18 mouse cellular contexts compared by ENCODE assay signal in genomic region chr15:86229088-86229487, GRCm38 (mm10). TPM values are rescaled to one million over a fixed set of nuclear protein-coding genes. Genes with fewer than 3 reads are reported as not detected.
DNase-seq lines count a peak whose midpoint lies in the region; ATAC-seq lines count a peak whose summit lies in the region.
"Had no signal": no experiment of that assay in that cellular context is flagged by ENCODE, and none has a peak within 500 bp of the region (broad histone marks: within the 10 kb centered on the region; RNA-seq: fewer than 3 reads in every experiment).

No protein-coding gene starts in this region.

- no peaks in the 10 kb centered on the region for H3K4me1 ChIP-seq in midbrain, embryonic 11.5 days (ENCODE audit: control insufficient read depth, insufficient read depth, low read length)
- peaks cover 23% of the 10 kb centered on the region for H3K4me1 ChIP-seq in midbrain, embryonic 13.5 days (replicated peaks)
- H3K4me1 ChIP-seq: embryonic facial prominence, embryonic 10.5 days had no signal

- H3K27me3 ChIP-seq in midbrain, embryonic 11.5 days (ENCODE audit: control insufficient read depth, insufficient read depth, low read length): no peaks in the 10 kb centered on the region
- H3K27me3 ChIP-seq in midbrain, embryonic 13.5 days: no peaks in the 10 kb centered on the region
- H3K27me3 ChIP-seq: CH12.LX; forebrain, embryonic 13.5 days; hindbrain, embryonic 13.5 days; Patski had no signal

- no peak overlapping the region for H3K4me3 ChIP-seq in midbrain, embryonic 11.5 days (ENCODE audit: low read depth, low read length)
- H3K4me3 ChIP-seq in midbrain, embryonic 13.5 days (replicated peaks): no peak overlapping the region
- H3K4me3 ChIP-seq: embryonic facial prominence, embryonic 10.5 days; forebrain, embryonic 13.5 days; hindbrain, embryonic 13.5 days had no signal

- no peak for ATAC-seq in midbrain, embryonic 11.5 days (ENCODE audit: low FRiP score)
- no peak for ATAC-seq in midbrain, embryonic 13.5 days
- ATAC-seq: activated CD4-positive, CD25-positive, alpha-beta regulatory T cell, adult 4 months; forebrain, embryonic 13.5 days; forebrain, postnatal 0 days; hindbrain, postnatal 0 days; Patski had no signal

- H3K36me3 ChIP-seq in midbrain, embryonic 11.5 days (ENCODE audit: control insufficient read depth, insufficient read depth, low read length): no peaks in the 10 kb centered on the region
- no peaks in the 10 kb centered on the region for H3K36me3 ChIP-seq in midbrain, embryonic 13.5 days
- H3K36me3 ChIP-seq: hindbrain, embryonic 13.5 days had no signal

- no peak overlapping the region for H3K4me2 ChIP-seq in midbrain, embryonic 11.5 days
- no peak overlapping the region for H3K4me2 ChIP-seq in midbrain, embryonic 13.5 days (replicated peaks)
- H3K4me2 ChIP-seq: forebrain, embryonic 13.5 days; hindbrain, embryonic 13.5 days had no signal

- DNase-seq in cerebellum, adult 9-11 months: peak; percentile 49
- DNase-seq in cerebellum, adult 8-10 months: no peak
- DNase-seq in kidney, postnatal 10 days: peak; percentile 24
- DNase-seq in kidney, postnatal 14 days: no peak
- peak; percentile 31 for DNase-seq in midbrain, embryonic 11.5 days (ENCODE audit: low spot score, missing footprints)
- DNase-seq: adrenal gland, postnatal 14 days; cerebellum, adult 18-20 months; forebrain, postnatal 0 days; gastrocnemius, postnatal 14 days; heart, postnatal 10 days had no signal

- H3K9ac ChIP-seq in midbrain, embryonic 11.5 days (ENCODE audit: low read length): no peak overlapping the region
- H3K9ac ChIP-seq in midbrain, embryonic 13.5 days (replicated peaks): no peak overlapping the region
- H3K9ac ChIP-seq: forebrain, embryonic 13.5 days; forebrain, postnatal 0 days; hindbrain, embryonic 13.5 days had no signal

- no peaks in the 10 kb centered on the region for H3K9me3 ChIP-seq in midbrain, embryonic 11.5 days (ENCODE audit: control insufficient read depth, low read length)
- no peaks in the 10 kb centered on the region for H3K9me3 ChIP-seq in midbrain, embryonic 13.5 days
- H3K9me3 ChIP-seq: embryonic facial prominence, embryonic 10.5 days; forebrain, embryonic 13.5 days; hindbrain, embryonic 13.5 days had no signal

- H3K27ac ChIP-seq in midbrain, embryonic 11.5 days (ENCODE audit: low read depth, low read length): no peak overlapping the region
- H3K27ac ChIP-seq in midbrain, embryonic 13.5 days: no peak overlapping the region
- H3K27ac ChIP-seq: embryonic facial prominence, embryonic 10.5 days; forebrain, embryonic 13.5 days; hindbrain, embryonic 13.5 days; hindbrain, postnatal 0 days had no signal

- WGBS in midbrain, embryonic 11.5 days: 89% methylated on average over 8 of the region's 8 CpGs
- WGBS in midbrain, embryonic 13.5 days: 90% methylated on average over 8 of the region's 8 CpGs

RNA-seq across cellular contexts. Expression of gene Tbc1d22a, which starts 14.8 kb away (rescaled TPM):
- polyA plus RNA-seq in midbrain, embryonic 11.5 days (2014; fragmentation: Nextera tagmentation; extraction: Ambion mirVana): 6.7 and 8.1 TPM in 2 replicates
- 13.4 and 13.6 TPM in 2 replicates for polyA plus RNA-seq in midbrain, embryonic 13.5 days (2015; fragmentation: Nextera tagmentation; extraction: Ambion mirVana)

RNA-seq across cellular contexts. Expression of gene Cerk, which starts 43.1 kb away (rescaled TPM):
- polyA plus RNA-seq in midbrain, embryonic 11.5 days (2014; fragmentation: Nextera tagmentation; extraction: Ambion mirVana): 17.3 and 19.9 TPM in 2 replicates
- 20.6 and 22.3 TPM in 2 replicates for polyA plus RNA-seq in midbrain, embryonic 13.5 days (2015; fragmentation: Nextera tagmentation; extraction: Ambion mirVana)

Comparison
In these comparisons a context has a peak if more than half of its experiments do, and no peak if none do; other contexts are left out.
1. DNase-seq: peak in cerebellum, adult 9-11 months (single experiment), kidney, postnatal 10 days (single experiment) and midbrain, embryonic 11.5 days (single experiment); none in cerebellum, adult 8-10 months (single experiment) and kidney, postnatal 14 days (single experiment).